Mouse (Mus musculus): ENCODE measurements around the gene Pde4d. TPM values are rescaled to one million over a fixed set of nuclear protein-coding genes. Genes with fewer than 3 reads are reported as not detected.
A peak's percentile ranks its signal among the peaks of the same experiment; 100 is the strongest.

Pde4d gene
- total and polyA plus RNA-seq, 2 experiments from 2014 or later = 19.0 to 103 TPM

- no peak overlapping the region for H3K4me3 ChIP-seq (ENCODE audit: low read depth, low read length)
- H3K36me3 ChIP-seq (ENCODE audit: insufficient read depth, low read length) = no peaks in the 10 kb centered on the region
- no peak for TF ChIP-seq CTCF (IDR thresholded peaks at IDR 0.05)
- ATAC-seq (ENCODE audit: low FRiP score) (no peak), DNase-seq (ENCODE audit: low spot score) (no peak)
- H3K4me1 ChIP-seq (ENCODE audit: insufficient read depth, low read length) = no peaks in the 10 kb centered on the region
- no peaks in the 10 kb centered on the region for H3K9me3 ChIP-seq (ENCODE audit: low read length)
- 77% methylated on average over 12 of the region's 12 CpGs for WGBS
- no peaks in the 10 kb centered on the region for H3K27me3 ChIP-seq (ENCODE audit: insufficient read depth, low read length)
- H3K4me2 ChIP-seq (ENCODE audit: low read depth, low read length, poor library complexity, severe bottlenecking) = no peak overlapping the region
- H3K27ac ChIP-seq (ENCODE audit: low read depth, low read length) = no peak overlapping the region
- H3K9ac ChIP-seq (replicated peaks; ENCODE audit: low read length, poor library complexity, severe bottlenecking) = no peak overlapping the region
These were observed 1473.0 kb downstream of the Pde4d start for GRCm38 (mm10) chr13:109922782-109923181.

- 95% methylated on average over 15 of the region's 15 CpGs for WGBS
- DNase-seq (ENCODE audit: low spot score) = no peak
- ATAC-seq (ENCODE audit: low FRiP score) = no peak
- Histone ChIP-seq H3K9me3 (ENCODE audit: low read length) (no peaks in the 10 kb centered on the region), H3K4me3 (ENCODE audit: low read depth, low read length) (no peak overlapping the region), H3K27ac (ENCODE audit: low read depth, low read length) (no peak overlapping the region), H3K9ac (replicated peaks; ENCODE audit: low read length, poor library complexity, severe bottlenecking) (no peak overlapping the region), H3K4me1 (ENCODE audit: insufficient read depth, low read length) (no peaks in the 10 kb centered on the region), H3K4me2 (ENCODE audit: low read depth, low read length, poor library complexity, severe bottlenecking) (no peak overlapping the region), H3K36me3 (ENCODE audit: insufficient read depth, low read length) (no peaks in the 10 kb centered on the region), H3K27me3 (ENCODE audit: insufficient read depth, low read length) (no peaks in the 10 kb centered on the region)
- TF ChIP-seq CTCF (IDR thresholded peaks at IDR 0.05) = no peak
These were observed 1475.0 kb downstream of the Pde4d start for GRCm38 (mm10) chr13:109924771-109925170.

DNA sequence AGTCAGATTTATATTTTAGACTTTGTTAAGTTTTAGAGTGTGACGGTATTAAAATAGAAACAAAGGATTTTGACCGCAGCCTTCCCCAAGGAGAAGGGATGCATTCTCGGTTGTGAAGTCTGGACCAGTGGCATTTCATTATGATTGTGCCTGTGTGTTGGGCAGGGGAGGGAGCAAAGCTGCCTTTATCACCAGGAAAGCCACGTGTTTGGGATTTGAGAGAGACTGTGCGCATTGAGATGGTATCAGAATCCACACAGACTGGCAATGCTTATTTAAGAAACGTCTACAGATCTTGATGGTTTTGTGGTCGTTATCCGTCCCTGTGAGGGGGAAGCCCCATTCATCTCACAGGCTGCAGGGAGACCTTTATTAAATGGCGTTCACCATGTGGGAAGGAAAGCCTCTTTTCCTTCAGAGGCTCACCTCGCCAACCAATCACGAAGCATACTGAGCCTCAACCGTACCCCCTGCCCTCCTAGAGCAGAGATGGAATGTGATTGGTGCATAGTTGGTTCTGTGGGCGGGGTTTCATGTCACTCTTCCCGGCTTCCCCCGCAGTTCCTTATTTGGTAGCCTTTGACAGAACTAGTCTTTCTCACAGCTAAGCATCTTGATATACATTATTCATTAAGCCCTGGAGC is 1476.7 kb downstream of the Pde4d start:
- H3K9ac ChIP-seq (replicated peaks; ENCODE audit: low read length, poor library complexity, severe bottlenecking) = peak overlapping the region; percentile 63

GRCm38 (mm10) chr13:109927782-109928181 is 1478.0 kb downstream of the Pde4d start:
- Histone ChIP-seq H3K36me3 (ENCODE audit: insufficient read depth, low read length) (no peaks in the 10 kb centered on the region), H3K4me3 (ENCODE audit: low read depth, low read length) (peak overlapping the region; percentile 45), H3K9me3 (ENCODE audit: low read length) (no peaks in the 10 kb centered on the region), H3K27ac (ENCODE audit: low read depth, low read length) (peak overlapping the region; percentile 73), H3K4me1 (ENCODE audit: insufficient read depth, low read length) (peaks cover 8% of the 10 kb centered on the region; the same call in 1 of the 2 replicates), H3K4me2 (ENCODE audit: low read depth, low read length, poor library complexity, severe bottlenecking) (peak overlapping the region; percentile 61), H3K9ac (replicated peaks; ENCODE audit: low read length, poor library complexity, severe bottlenecking) (peak overlapping the region; percentile 63), H3K27me3 (ENCODE audit: insufficient read depth, low read length) (no peaks in the 10 kb centered on the region)
- ATAC-seq (ENCODE audit: low FRiP score) = peak; percentile 24; the same call in 1 of the 2 replicates
- 27% methylated on average over 2 of the region's 2 CpGs for WGBS
- DNase-seq (ENCODE audit: low spot score) = peak; percentile 57
- TF ChIP-seq CTCF (IDR thresholded peaks at IDR 0.05) = no peak

More for the DNA sequence above, 1476.7 kb downstream of the Pde4d start:
- no peaks in the 10 kb centered on the region for H3K36me3 ChIP-seq (ENCODE audit: insufficient read depth, low read length)
- DNase-seq (ENCODE audit: low spot score) (peak; percentile 95), ATAC-seq (ENCODE audit: low FRiP score) (peak; percentile 97)
- no peaks in the 10 kb centered on the region for H3K9me3 ChIP-seq (ENCODE audit: low read length)
- peak overlapping the region; percentile 61 for H3K4me2 ChIP-seq (ENCODE audit: low read depth, low read length, poor library complexity, severe bottlenecking)
- peaks cover 5% of the 10 kb centered on the region; the same call in 1 of the 2 replicates for H3K4me1 ChIP-seq (ENCODE audit: insufficient read depth, low read length)
- peak overlapping the region; percentile 77 for H3K27ac ChIP-seq (ENCODE audit: low read depth, low read length)
- H3K27me3 ChIP-seq (ENCODE audit: insufficient read depth, low read length) = no peaks in the 10 kb centered on the region
- TF ChIP-seq CTCF (IDR thresholded peaks at IDR 0.05) = no peak
- peak overlapping the region; percentile 45 for H3K4me3 ChIP-seq (ENCODE audit: low read depth, low read length)
- whole genome bisulfite sequencing = 5% methylated on average over 15 of the region's 15 CpGs

- no peak overlapping the region for H3K27ac ChIP-seq (ENCODE audit: low read depth, low read length)
- WGBS = 93% methylated on average over 13 of the region's 13 CpGs
- no peak overlapping the region for H3K4me3 ChIP-seq (ENCODE audit: low read depth, low read length)
- no peaks in the 10 kb centered on the region for H3K27me3 ChIP-seq (ENCODE audit: insufficient read depth, low read length)
- no peak for ATAC-seq (ENCODE audit: low FRiP score)
- no peaks in the 10 kb centered on the region for H3K9me3 ChIP-seq (ENCODE audit: low read length)
- H3K9ac ChIP-seq (replicated peaks; ENCODE audit: low read length, poor library complexity, severe bottlenecking) = no peak overlapping the region
- H3K4me1 ChIP-seq (ENCODE audit: insufficient read depth, low read length) = peaks cover 8% of the 10 kb centered on the region; the same call in 1 of the 2 replicates
- TF ChIP-seq CTCF (IDR thresholded peaks at IDR 0.05) = no peak
- H3K36me3 ChIP-seq (ENCODE audit: insufficient read depth, low read length) = peaks cover 10% of the 10 kb centered on the region
- no peak overlapping the region for H3K4me2 ChIP-seq (ENCODE audit: low read depth, low read length, poor library complexity, severe bottlenecking)
- no peak for DNase-seq (ENCODE audit: low spot score)
These were observed 1482.9 kb downstream of the Pde4d start for GRCm38 (mm10) chr13:109932688-109933087.

DNA sequence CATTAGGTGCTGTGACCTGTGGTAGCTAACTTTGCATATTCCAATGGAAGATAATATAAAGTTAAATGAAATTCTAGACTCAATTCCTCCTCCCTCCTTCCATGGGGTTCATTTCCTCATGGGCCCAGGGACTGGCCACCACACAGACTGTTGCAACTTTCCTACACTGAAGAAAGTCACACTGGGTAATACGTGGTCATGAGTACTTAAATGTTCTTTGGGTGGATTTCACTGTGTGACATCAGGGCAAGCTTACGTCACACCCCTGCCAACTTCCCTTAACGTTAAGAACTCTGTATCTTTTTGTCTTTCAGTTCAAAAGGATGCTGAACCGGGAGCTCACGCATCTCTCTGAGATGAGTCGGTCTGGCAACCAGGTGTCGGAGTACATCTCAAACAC is 1483.8 kb downstream of the Pde4d start:
- Histone ChIP-seq H3K4me2 (ENCODE audit: low read depth, low read length, poor library complexity, severe bottlenecking) (no peak overlapping the region), H3K4me1 (ENCODE audit: insufficient read depth, low read length) (peaks cover 8% of the 10 kb centered on the region; the same call in 1 of the 2 replicates), H3K36me3 (ENCODE audit: insufficient read depth, low read length) (peaks cover 15% of the 10 kb centered on the region), H3K27me3 (ENCODE audit: insufficient read depth, low read length) (no peaks in the 10 kb centered on the region), H3K9me3 (ENCODE audit: low read length) (no peaks in the 10 kb centered on the region), H3K4me3 (ENCODE audit: low read depth, low read length) (no peak overlapping the region), H3K9ac (replicated peaks; ENCODE audit: low read length, poor library complexity, severe bottlenecking) (no peak overlapping the region), H3K27ac (ENCODE audit: low read depth, low read length) (no peak overlapping the region)
- no peak for TF ChIP-seq CTCF (IDR thresholded peaks at IDR 0.05)
- DNase-seq (ENCODE audit: low spot score) = no peak
- no peak for ATAC-seq (ENCODE audit: low FRiP score)
- 82% methylated on average over 7 of the region's 7 CpGs for WGBS
